25 mouse cellular contexts compared by ENCODE assay signal in genomic region chr8:115311003-115311402, GRCm38 (mm10).
"Had no signal": no experiment of that assay in that cellular context is flagged by ENCODE, and none has a peak within 500 bp of the region (broad histone marks: within the 10 kb centered on the region; RNA-seq: fewer than 3 reads in every experiment).

No protein-coding gene starts in this region.

- H3K4me2 ChIP-seq: heart, embryonic 12.5 days; hindbrain, embryonic 12.5 days; hindbrain, embryonic 14.5 days; kidney, embryonic 15.5 days; limb, embryonic 12.5 days had no signal

- DNase-seq: gastrocnemius, adult 2 months; gastrocnemius, postnatal 14 days; gastrocnemius, postnatal 36 days; heart, adult 18-20 months; heart, postnatal 10 days; heart, postnatal 4 days; kidney, adult 11 months; kidney, adult 2 months; kidney, adult 9 months; kidney, postnatal 14 days; kidney, postnatal 36 days; layer of hippocampus, adult 9-11 months; layer of hippocampus, postnatal 36 days; liver had no signal

- H3K9me3 ChIP-seq: heart, embryonic 10.5 days; heart, embryonic 12.5 days; hindbrain, embryonic 10.5 days; hindbrain, embryonic 12.5 days; kidney, embryonic 15.5 days; limb, embryonic 10.5 days; limb, embryonic 12.5 days had no signal

- ATAC-seq: hindbrain, embryonic 16.5 days; intestine, embryonic 16.5 days had no signal

- H3K27ac ChIP-seq: gastrocnemius, adult 2 months; heart, embryonic 10.5 days; hindbrain, embryonic 10.5 days; hindbrain, embryonic 12.5 days; hindbrain, embryonic 14.5 days; kidney, embryonic 15.5 days; kidney, postnatal 0 days; limb, embryonic 10.5 days; limb, embryonic 12.5 days had no signal

- H3K27me3 ChIP-seq: heart, embryonic 12.5 days; hindbrain, embryonic 12.5 days; kidney, embryonic 15.5 days; limb, embryonic 12.5 days had no signal

- H3K36me3 ChIP-seq: heart, embryonic 10.5 days; heart, embryonic 12.5 days; hindbrain, embryonic 10.5 days; hindbrain, embryonic 12.5 days; kidney, embryonic 15.5 days; limb, embryonic 10.5 days; limb, embryonic 12.5 days had no signal

- H3K4me3 ChIP-seq: gastrocnemius, adult 2 months; heart, embryonic 10.5 days; heart, embryonic 12.5 days; hindbrain, embryonic 10.5 days; hindbrain, embryonic 12.5 days; kidney, embryonic 15.5 days; limb, embryonic 10.5 days; limb, embryonic 12.5 days had no signal

- H3K4me1 ChIP-seq: heart, embryonic 10.5 days; hindbrain, embryonic 10.5 days; hindbrain, embryonic 12.5 days had no signal

- H3K9ac ChIP-seq: heart, embryonic 12.5 days; hindbrain, embryonic 12.5 days; hindbrain, embryonic 14.5 days; kidney, embryonic 15.5 days; limb, embryonic 12.5 days had no signal
